8 mouse cellular contexts compared by ENCODE assay signal in the genomic region with DNA sequence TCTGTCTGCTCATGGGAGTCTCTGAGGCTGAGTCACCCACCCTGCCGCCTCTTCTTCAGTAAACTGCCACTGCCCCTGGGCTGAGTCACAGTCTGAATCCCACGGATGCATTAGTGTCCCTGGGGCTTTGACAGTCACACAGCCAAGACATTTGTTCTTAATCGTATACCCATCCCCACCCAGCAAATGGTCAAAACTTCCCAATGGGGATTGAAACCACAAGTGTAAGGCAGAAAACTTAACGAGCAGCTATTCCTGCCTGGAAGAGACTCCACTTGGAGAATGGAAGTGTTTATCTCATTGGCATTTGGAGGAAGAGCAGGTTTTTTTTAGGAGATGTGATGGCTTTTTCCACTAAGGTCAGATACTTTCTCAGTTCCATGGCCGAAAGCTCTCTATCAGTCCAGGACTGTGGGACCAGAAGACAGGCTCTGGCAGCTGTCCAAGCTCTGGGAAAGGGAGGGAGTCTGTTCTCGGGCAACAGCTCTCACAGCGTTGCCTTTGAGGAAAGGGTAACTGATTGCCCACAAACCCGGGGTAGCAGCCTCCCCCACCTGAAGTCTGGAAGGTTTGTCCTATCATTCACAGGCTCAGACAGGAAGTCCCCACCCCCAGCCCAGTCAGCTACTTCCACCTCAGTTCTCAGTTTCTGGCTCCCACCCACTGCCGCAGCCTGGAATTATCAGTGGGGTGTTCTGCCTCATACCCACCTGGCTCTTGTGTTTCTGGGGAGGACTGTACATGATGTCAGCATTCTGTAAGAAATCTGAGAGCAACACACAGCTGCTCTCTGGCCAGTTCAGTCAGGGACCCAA.
DNase-seq lines count a peak whose midpoint lies in the region; ATAC-seq lines count a peak whose summit lies in the region.

No protein-coding gene starts in this region.

- DNase-seq in left cerebral cortex, postnatal 25 days (ENCODE audit: low spot score in 2 of 2), result peak; percentile 13 to 24
- DNase-seq in left cerebral cortex, adult 9 months (ENCODE audit: low spot score in 2 of 2), result no peak
- peak; percentile 67 to 82 for DNase-seq in adrenal gland, adult (ENCODE audit: inconsistent age in 2 of 2, low spot score in 1 of 2)
- DNase-seq in heart, adult 8-10 months (ENCODE audit: low spot score), result peak; percentile 61
- DNase-seq in kidney, postnatal 10 days, result peak; percentile 82
- peak; percentile 44 for DNase-seq in right cerebral cortex, postnatal 4 days
- DNase-seq in frontal cortex, postnatal 36 days (ENCODE audit: low spot score in 2 of 2), result no peak

- ATAC-seq in erythroid progenitor cell, adult 5-6 weeks (replicated peaks; ENCODE audit: low FRiP score, poor library complexity, severe bottlenecking), result no peak

- intact Hi-C loops in left cerebral cortex, postnatal 25 days (cut with DNase I), result no loop called here

Comparison
In these comparisons a context has a peak if more than half of its experiments do, and no peak if none do; other contexts are left out.
1. DNase-seq: peak in left cerebral cortex, postnatal 25 days (2 of 2), adrenal gland, adult (2 of 2), heart, adult 8-10 months (single experiment), kidney, postnatal 10 days (single experiment) and right cerebral cortex, postnatal 4 days (single experiment); none in left cerebral cortex, adult 9 months (0 of 2) and frontal cortex, postnatal 36 days (0 of 2).